Mouse (Mus musculus) G1E (cell line): Measurements from ENCODE around the gene Fgfr2.

Experiments
- CTCF ChIP-seq: IDR thresholded peaks from 2 replicates; pipeline ENCODE4 v1.5.1; 2012; ENCODE audit warnings: low read depth, low read length, inconsistent platforms, mixed read lengths
- GATA1 ChIP-seq: IDR thresholded peaks from 2 replicates; pipeline ENCODE4 v1.6.1; 2012; ENCODE audit warnings: borderline replicate concordance, low read length, inconsistent platforms, mixed read lengths
- POLR2AphosphoS5 ChIP-seq: IDR thresholded peaks from 2 replicates; pipeline ENCODE4 v1.6.1; 2012; ENCODE audit warnings: low read depth, low read length, inconsistent platforms; ENCODE audit not compliant: insufficient replicate concordance
- TAL1 ChIP-seq: conservative IDR thresholded peaks from 2 replicates; pipeline ENCODE4 v1.6.1; 2012; ENCODE audit warnings: low read depth, low read length, inconsistent platforms, mixed read lengths

GRCm38 (mm10) chr7:132803336-132803735 lies 319.8 kb downstream of the Fgfr2 start:
- no peak for TF ChIP-seq CTCF
- no peak for TF ChIP-seq GATA1
- TF ChIP-seq TAL1 = no peak
- no peak for TF ChIP-seq POLR2AphosphoS5
